Mouse (Mus musculus) central nervous system, embryonic 14 days (tissue): Measurements from ENCODE around the gene Ano8. TPM values are rescaled to one million over a fixed set of nuclear protein-coding genes. Genes with fewer than 3 reads are reported as not detected.

Experiments
- polyA plus RNA-seq: library from polyadenylated mRNA; depleted of rRNA; stranded (reverse); fragments of >200 nt; gene quantifications from 2 replicates; pipeline ENCODE4 v1.2.3, GENCODE M21; 2012; rRNA removed

The Ano8 gene
- 123 and 140 TPM in 2 replicates for polyA plus RNA-seq

DNA sequence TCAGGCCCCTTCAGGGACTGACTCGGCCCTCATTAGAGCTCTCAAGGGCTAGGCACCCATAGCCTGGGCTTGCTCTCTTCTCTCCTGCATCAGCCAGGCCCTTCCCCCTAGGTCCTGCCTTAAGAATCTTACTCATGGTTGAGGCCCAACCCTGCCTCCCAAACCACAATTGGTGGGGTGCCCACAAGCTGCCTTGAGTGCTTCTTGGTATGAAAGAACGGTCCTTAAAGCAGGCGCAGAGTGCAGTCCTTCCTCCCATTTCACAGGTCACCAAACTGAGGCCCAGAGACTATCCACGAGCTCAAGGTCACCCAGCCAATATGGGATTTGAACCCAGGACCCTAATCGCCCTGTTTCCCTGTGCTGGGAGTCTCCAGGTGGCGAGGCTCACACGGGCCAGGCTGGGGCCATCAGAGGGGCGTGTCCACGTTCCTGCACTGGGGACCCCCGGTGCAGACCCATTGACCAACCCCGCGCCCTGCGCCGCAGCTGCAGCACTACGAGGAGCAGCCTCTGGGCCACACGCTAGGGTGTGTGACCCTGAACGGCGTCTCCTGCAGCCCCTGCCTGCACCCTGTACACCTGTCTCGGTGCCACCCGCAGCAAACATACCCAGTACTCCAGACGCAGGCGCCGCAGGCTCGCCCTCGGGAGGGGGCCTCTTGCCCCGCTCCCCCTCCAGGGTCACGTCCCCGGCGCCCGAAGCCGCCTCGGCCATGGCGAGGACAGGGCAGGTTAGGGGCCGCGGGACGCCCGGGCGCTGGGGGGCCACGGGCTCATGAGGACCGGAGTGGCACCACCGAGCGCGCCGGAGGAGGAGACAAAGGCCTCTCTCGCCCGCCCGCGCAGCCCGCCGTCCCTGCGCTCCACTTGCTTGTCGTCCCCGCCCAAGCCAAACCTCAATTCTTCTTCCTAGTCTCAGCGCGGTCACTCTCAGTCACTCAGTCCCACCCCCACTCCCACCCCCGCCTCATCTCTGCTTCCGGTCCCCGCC lies at the start of gene Ano8:
Gene Ano8 (minus strand): TSS at position 822 of the 994 bp plus-strand sequence.

GRCm38 (mm10) chr8:71525226-71526050 lies 39.7 kb upstream of the Ano8 start, which contains the start of gene Ccdc194:
Ccdc194 (minus strand) TSS chr8:71525711.

GRCm38 (mm10) chr8:71511644-71512043 lies 25.9 kb upstream of the Ano8 start, which contains the start of gene Plvap:
Plvap (minus strand) TSS chr8:71511752.

GRCm38 (mm10) chr8:71487691-71488445 lies 2.1 kb upstream of the Ano8 start, which contains the start of gene Gtpbp3:
Gtpbp3 (plus strand) TSS chr8:71488103.

DNA sequence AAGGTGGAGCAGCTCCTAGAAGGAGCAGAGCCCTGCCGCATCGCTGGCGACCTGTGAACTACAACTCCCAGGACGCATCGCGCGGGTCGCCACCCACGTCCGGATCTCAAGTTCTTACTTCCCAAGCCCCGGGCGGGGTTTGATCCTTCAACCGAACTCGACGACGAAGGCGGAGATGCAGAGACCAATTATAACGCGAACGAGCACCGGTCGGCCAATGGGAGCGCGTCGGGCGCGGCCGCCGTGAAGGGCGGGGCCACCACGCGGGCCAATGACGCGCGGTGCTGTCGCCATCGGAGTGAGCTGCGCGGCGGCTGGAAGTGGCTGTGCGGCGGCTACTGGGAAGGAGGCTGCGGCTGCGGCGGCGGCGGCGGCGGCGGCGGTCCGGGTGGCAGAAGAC lies 16.8 kb downstream of the Ano8 start, which contains the start of gene Dda1:
Gene Dda1 (plus strand): TSS at position 284 of the 400 bp plus-strand sequence.

GRCm38 (mm10) chr8:71464513-71465500 lies 21.0 kb downstream of the Ano8 start, which contains the start of gene Mrpl34:
Mrpl34 (plus strand) TSS chr8:71464959.

DNA sequence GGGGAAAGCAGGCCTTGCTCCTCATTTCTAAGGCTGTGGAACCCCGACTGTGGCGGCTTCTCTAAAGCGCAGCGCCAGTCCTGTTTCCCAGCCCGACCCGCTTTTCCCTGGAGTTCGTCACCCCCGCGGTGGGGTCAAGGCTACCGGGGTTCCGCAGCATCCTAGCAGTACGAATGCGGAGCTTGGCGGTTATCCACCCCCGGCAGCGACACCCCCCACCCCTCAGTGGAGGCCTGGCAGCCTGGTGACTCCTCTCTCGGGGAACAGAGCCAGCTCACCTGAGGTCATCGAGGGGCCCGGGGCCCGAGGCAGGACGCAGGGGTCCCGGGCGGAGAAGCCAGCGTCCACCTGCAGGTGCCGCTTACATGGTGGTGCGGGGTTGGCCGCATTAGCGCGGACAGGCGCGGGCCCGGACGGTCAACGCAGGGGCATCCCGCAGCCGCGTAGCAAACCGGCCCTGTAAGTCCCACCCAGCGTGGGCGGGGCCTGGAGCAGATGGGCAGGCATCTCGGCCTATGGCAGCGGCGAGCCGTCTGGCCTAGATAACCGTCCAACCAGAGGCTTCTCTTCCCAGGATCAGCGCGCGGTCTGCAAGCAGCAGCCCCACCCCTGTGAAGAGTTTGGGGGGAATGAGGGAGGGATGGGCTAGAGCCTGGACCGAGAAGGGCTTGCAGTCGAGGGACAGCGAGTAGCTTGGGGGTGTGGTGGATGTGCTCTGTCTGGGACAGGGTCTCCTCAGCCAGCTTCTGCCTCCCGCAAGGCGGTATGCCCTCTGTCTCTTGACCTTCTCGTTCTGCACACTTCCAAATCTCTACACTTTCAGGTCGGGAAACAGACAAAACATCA lies 22.4 kb downstream of the Ano8 start, which contains the start of gene Abhd8:
Gene Abhd8 (minus strand): TSS at position 468 of the 846 bp plus-strand sequence.

Other genes starting within 250 kb of the Ano8 start
- gene Myo9b, start 213.2 kb downstream of the Ano8 start, polyA plus RNA-seq: 41.4 and 45.9 TPM in 2 replicates
- 33.0 and 35.3 TPM in 2 replicates for gene Haus8, start 213.0 kb downstream of the Ano8 start, polyA plus RNA-seq
- 175 and 182 TPM in 2 replicates for gene Use1, start 119.1 kb downstream of the Ano8 start, polyA plus RNA-seq
- 5.5 and 5.6 TPM in 2 replicates for gene Ocel1, start 114.7 kb downstream of the Ano8 start, polyA plus RNA-seq
- gene Nr2f6, start 104.0 kb downstream of the Ano8 start, polyA plus RNA-seq: 41.8 and 52.9 TPM in 2 replicates
- 9.2 and 11.1 TPM in 2 replicates for gene Ushbp1, start 90.2 kb downstream of the Ano8 start, polyA plus RNA-seq
- gene Babam1, start 89.1 kb downstream of the Ano8 start, polyA plus RNA-seq: 130 and 141 TPM in 2 replicates
- 24.8 and 26.3 TPM in 2 replicates for gene Ankle1, start 80.0 kb downstream of the Ano8 start, polyA plus RNA-seq
- 122 and 130 TPM in 2 replicates for gene Abhd8, start 22.3 kb downstream of the Ano8 start, polyA plus RNA-seq
- gene Mrpl34, start 21.0 kb downstream of the Ano8 start, polyA plus RNA-seq: 88.1 and 98.9 TPM in 2 replicates
- 167 and 174 TPM in 2 replicates for gene Dda1, start 16.8 kb downstream of the Ano8 start, polyA plus RNA-seq
- 27.1 and 27.9 TPM in 2 replicates for gene Gtpbp3, start 2.1 kb upstream of the Ano8 start, polyA plus RNA-seq
- 11.4 and 18.7 TPM in 2 replicates for gene Plvap, start 25.8 kb upstream of the Ano8 start, polyA plus RNA-seq
- 0.59 and 0.60 TPM in 2 replicates for gene Ccdc194, start 39.7 kb upstream of the Ano8 start, polyA plus RNA-seq
- 36.4 and 46.8 TPM in 2 replicates for gene Bst2, start 51.5 kb upstream of the Ano8 start, polyA plus RNA-seq
- 81.1 and 89.0 TPM in 2 replicates for gene Mvb12a, start 57.0 kb upstream of the Ano8 start, polyA plus RNA-seq
- 0.05 and 0.15 TPM in 2 replicates for gene Tmem221, start 72.9 kb upstream of the Ano8 start, polyA plus RNA-seq
- gene Nxnl1, start 80.6 kb upstream of the Ano8 start, polyA plus RNA-seq: not detected in 2 replicates
- 117 and 122 TPM in 2 replicates for gene Slc27a1, start 82.9 kb upstream of the Ano8 start, polyA plus RNA-seq
- 133 and 140 TPM in 2 replicates for gene Pgls, start 106.2 kb upstream of the Ano8 start, polyA plus RNA-seq
- 9.8 and 10.5 TPM in 2 replicates for gene Fam129c, start 111.7 kb upstream of the Ano8 start, polyA plus RNA-seq
- 134 and 175 TPM in 2 replicates for gene Colgalt1, start 125.0 kb upstream of the Ano8 start, polyA plus RNA-seq
- 65.1 and 70.6 TPM in 2 replicates for gene Unc13a, start 185.8 kb upstream of the Ano8 start, polyA plus RNA-seq
- gene Jak3, start 190.3 kb upstream of the Ano8 start, polyA plus RNA-seq: 4.6 and 6.3 TPM in 2 replicates
- gene Insl3, start 203.3 kb upstream of the Ano8 start, polyA plus RNA-seq: 1.8 and 2.0 TPM in 2 replicates
- gene B3gnt3, start 215.8 kb upstream of the Ano8 start, polyA plus RNA-seq: 0.51 and 0.57 TPM in 2 replicates
- gene Fcho1, start 239.8 kb upstream of the Ano8 start, polyA plus RNA-seq: 151 and 159 TPM in 2 replicates